Mouse (Mus musculus) cortical plate, adult 2 months (tissue): Measurements from ENCODE around the gene Gorasp1. TPM values are rescaled to one million over a fixed set of nuclear protein-coding genes. Genes with fewer than 3 reads are reported as not detected.

Experiments
- H3K27ac ChIP-seq: fragments of 200-500 bp; 2 replicates; pipeline ENCODE4 v1.5.1; 2012; ENCODE audit warnings: low read length, control low read depth, inconsistent platforms; ENCODE audit not compliant: insufficient read depth
- H3K4me1 ChIP-seq: fragments of 200-500 bp; 2 replicates; pipeline ENCODE4 v1.6.1; 2011; ENCODE audit warnings: low read length; ENCODE audit not compliant: control insufficient read depth, insufficient read depth
- H3K4me3 ChIP-seq: fragments of 200-500 bp; 2 replicates; pipeline ENCODE4 v1.5.1; 2011; ENCODE audit warnings: mild to moderate bottlenecking, low read length, control low read depth; ENCODE audit not compliant: insufficient read depth
- CTCF ChIP-seq: fragments of 200-500 bp; IDR thresholded peaks from 2 replicates; pipeline ENCODE4 v1.5.1; 2011; ENCODE audit warnings: mild to moderate bottlenecking, control low read depth, low read length; ENCODE audit not compliant: insufficient read depth; ENCODE audit errors: extremely low read depth
- POLR2A ChIP-seq: fragments of 200-500 bp; IDR thresholded peaks from 2 replicates; pipeline ENCODE4 v1.6.1; 2011; ENCODE audit warnings: mild to moderate bottlenecking, low read length, control low read depth; ENCODE audit not compliant: insufficient read depth; ENCODE audit errors: extremely low read depth
- polyA plus RNA-seq: library from polyadenylated mRNA; depleted of rRNA; stranded (reverse); fragments of >200 nt; gene quantifications from 2 replicates; pipeline ENCODE4 v1.2.3, GENCODE M21; 2012

Gorasp1 gene
- polyA plus RNA-seq, 1 experiment: 20.6 TPM

- peaks cover 30% of the 10 kb centered on the region for H3K4me1 ChIP-seq
- H3K27ac ChIP-seq: no peak overlapping the region
- TF ChIP-seq CTCF (no peak), POLR2A (no peak)
- no peak overlapping the region for H3K4me3 ChIP-seq
Measured at GRCm38 (mm10) chr9:119979749-119980148, 42.4 kb upstream of the Gorasp1 start.

GRCm38 (mm10) chr9:119978811-119979441 lies 41.6 kb upstream of the Gorasp1 start:
- H3K4me1 ChIP-seq: peaks cover 30% of the 10 kb centered on the region
- TF ChIP-seq CTCF: no peak
- no peak for TF ChIP-seq POLR2A
- H3K4me3 ChIP-seq: no peak overlapping the region
- peak overlapping the region; percentile 9; the same call in 1 of the 2 replicates for H3K27ac ChIP-seq

- H3K4me3 ChIP-seq: no peak overlapping the region
- H3K27ac ChIP-seq: peak overlapping the region; percentile 24; the same call in 1 of the 2 replicates
- TF ChIP-seq CTCF (no peak), POLR2A (no peak)
- peaks cover 30% of the 10 kb centered on the region for H3K4me1 ChIP-seq
Measured at GRCm38 (mm10) chr9:119978151-119978810, 40.9 kb upstream of the Gorasp1 start.

GRCm38 (mm10) chr9:119977557-119978060 lies 40.2 kb upstream of the Gorasp1 start:
- H3K4me1 ChIP-seq: peaks cover 30% of the 10 kb centered on the region
- no peak overlapping the region for H3K27ac ChIP-seq
- no peak for TF ChIP-seq CTCF
- no peak for TF ChIP-seq POLR2A
- no peak overlapping the region for H3K4me3 ChIP-seq

GRCm38 (mm10) chr9:119976704-119977556 lies 39.6 kb upstream of the Gorasp1 start:
- Histone ChIP-seq H3K4me3 (no peak overlapping the region), H3K4me1 (peaks cover 30% of the 10 kb centered on the region), H3K27ac (no peak overlapping the region)
- TF ChIP-seq CTCF (no peak), POLR2A (no peak)

GRCm38 (mm10) chr9:119975286-119975685 lies 37.9 kb upstream of the Gorasp1 start:
- H3K4me3 ChIP-seq: no peak overlapping the region
- H3K4me1 ChIP-seq: peaks cover 23% of the 10 kb centered on the region
- TF ChIP-seq POLR2A (no peak), CTCF (no peak)
- H3K27ac ChIP-seq: no peak overlapping the region

GRCm38 (mm10) chr9:119974609-119975008 lies 37.2 kb upstream of the Gorasp1 start:
- Histone ChIP-seq H3K4me1 (peaks cover 19% of the 10 kb centered on the region), H3K4me3 (no peak overlapping the region), H3K27ac (no peak overlapping the region)
- no peak for TF ChIP-seq CTCF
- TF ChIP-seq POLR2A: no peak

GRCm38 (mm10) chr9:119973869-119974520 lies 36.6 kb upstream of the Gorasp1 start:
- peaks cover 15% of the 10 kb centered on the region for H3K4me1 ChIP-seq
- no peak overlapping the region for H3K4me3 ChIP-seq
- peak; percentile 36 for TF ChIP-seq CTCF
- TF ChIP-seq POLR2A: no peak
- no peak overlapping the region for H3K27ac ChIP-seq

- Histone ChIP-seq H3K27ac (no peak overlapping the region), H3K4me1 (peaks cover 11% of the 10 kb centered on the region), H3K4me3 (no peak overlapping the region)
- TF ChIP-seq CTCF: no peak
- no peak for TF ChIP-seq POLR2A
Measured at GRCm38 (mm10) chr9:119973281-119973680, 35.9 kb upstream of the Gorasp1 start.
